In the genomic region with DNA sequence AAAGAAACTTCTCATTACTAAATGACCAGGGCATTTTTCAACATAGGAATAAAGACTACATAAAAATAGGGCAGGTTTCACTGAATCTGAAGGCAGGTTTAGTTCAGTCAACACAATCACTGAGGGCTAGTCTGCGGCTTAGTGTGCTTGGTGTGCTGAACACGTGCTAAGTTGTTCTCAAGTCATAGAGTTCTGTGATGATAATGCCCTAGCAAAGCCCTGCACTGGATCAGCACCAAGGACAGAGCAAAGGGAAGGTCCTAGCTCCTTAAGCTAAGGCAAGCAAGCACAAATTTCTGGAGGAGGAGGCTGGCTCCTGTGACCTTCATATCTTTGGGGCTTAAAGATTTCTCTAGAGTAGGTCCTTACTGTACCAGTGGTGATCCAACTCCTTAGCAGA, we compare ENCODE assay signal across 9 mouse cellular contexts.
DNase-seq lines count a peak whose midpoint lies in the region; ATAC-seq lines count a peak whose summit lies in the region.
"Had no signal": no experiment of that assay in that cellular context is flagged by ENCODE, and none has a peak within 500 bp of the region (broad histone marks: within the 10 kb centered on the region; RNA-seq: fewer than 3 reads in every experiment).

No protein-coding gene starts in this region.

- no peak overlapping the region for H3K4me2 ChIP-seq in hindbrain, embryonic 12.5 days (replicated peaks)
- H3K4me2 ChIP-seq in hindbrain, embryonic 15.5 days = no peak overlapping the region
- H3K4me2 ChIP-seq: liver, embryonic 13.5 days had no signal

- DNase-seq in hindbrain, embryonic 10.5 days (ENCODE audit: low spot score) = peak; percentile 51
- peak; percentile 24 for DNase-seq in WW6 (ENCODE audit: low read depth, low spot score)
- DNase-seq in lung, postnatal 36 days = peak; percentile 25
- DNase-seq in left cerebral cortex, adult 8-10 months (ENCODE audit: low spot score in 2 of 2) = no peak
- no peak for DNase-seq in spleen, postnatal 14 days (ENCODE audit: low spot score in 2 of 2)
- DNase-seq in gastrocnemius, adult 8-10 months (ENCODE audit: low spot score in 2 of 2) = no peak
- DNase-seq: liver, embryonic 13.5 days had no signal

- H3K36me3 ChIP-seq in hindbrain, embryonic 10.5 days = no peaks in the 10 kb centered on the region
- no peaks in the 10 kb centered on the region for H3K36me3 ChIP-seq in hindbrain, embryonic 12.5 days
- no peaks in the 10 kb centered on the region for H3K36me3 ChIP-seq in hindbrain, embryonic 15.5 days
- H3K36me3 ChIP-seq: liver, embryonic 13.5 days had no signal

- WGBS in hindbrain, embryonic 10.5 days = 17% methylated on average over 2 of the region's 2 CpGs
- WGBS in hindbrain, embryonic 12.5 days = 23% methylated on average over 2 of the region's 2 CpGs
- 34% methylated on average over 2 of the region's 2 CpGs for WGBS in hindbrain, embryonic 15.5 days

- H3K27me3 ChIP-seq in hindbrain, embryonic 10.5 days (ENCODE audit: insufficient read depth, poor library complexity, severe bottlenecking) = no peaks in the 10 kb centered on the region
- no peaks in the 10 kb centered on the region for H3K27me3 ChIP-seq in hindbrain, embryonic 12.5 days
- no peaks in the 10 kb centered on the region for H3K27me3 ChIP-seq in hindbrain, embryonic 15.5 days
- H3K27me3 ChIP-seq: liver, embryonic 13.5 days had no signal

- no peaks in the 10 kb centered on the region for H3K9me3 ChIP-seq in hindbrain, embryonic 10.5 days
- no peaks in the 10 kb centered on the region for H3K9me3 ChIP-seq in hindbrain, embryonic 12.5 days (replicated peaks)
- no peaks in the 10 kb centered on the region for H3K9me3 ChIP-seq in hindbrain, embryonic 15.5 days
- H3K9me3 ChIP-seq: liver, embryonic 13.5 days had no signal

- H3K27ac ChIP-seq in hindbrain, embryonic 10.5 days = peak overlapping the region; percentile 64; the same call in 1 of the 2 replicates
- H3K27ac ChIP-seq in hindbrain, embryonic 12.5 days = no peak overlapping the region
- H3K27ac ChIP-seq in hindbrain, embryonic 15.5 days (replicated peaks) = no peak overlapping the region
- H3K27ac ChIP-seq: liver, embryonic 13.5 days had no signal

- no peak for ATAC-seq in hindbrain, embryonic 12.5 days (ENCODE audit: low FRiP score)
- ATAC-seq in hindbrain, embryonic 15.5 days (ENCODE audit: low FRiP score, low read depth) = peak; percentile 36; the same call in 1 of the 2 replicates

- no peak overlapping the region for H3K9ac ChIP-seq in hindbrain, embryonic 12.5 days
- H3K9ac ChIP-seq in hindbrain, embryonic 15.5 days = no peak overlapping the region
- H3K9ac ChIP-seq: liver, embryonic 13.5 days had no signal

- no peak overlapping the region for H3K4me3 ChIP-seq in hindbrain, embryonic 10.5 days
- no peak overlapping the region for H3K4me3 ChIP-seq in hindbrain, embryonic 12.5 days
- no peak overlapping the region for H3K4me3 ChIP-seq in hindbrain, embryonic 15.5 days
- H3K4me3 ChIP-seq: liver, embryonic 13.5 days had no signal

- peaks cover 21% of the 10 kb centered on the region for H3K4me1 ChIP-seq in hindbrain, embryonic 10.5 days (replicated peaks)
- H3K4me1 ChIP-seq in hindbrain, embryonic 12.5 days = peaks cover 6% of the 10 kb centered on the region
- H3K4me1 ChIP-seq in hindbrain, embryonic 15.5 days (replicated peaks) = peaks cover 12% of the 10 kb centered on the region
- H3K4me1 ChIP-seq: liver, embryonic 13.5 days had no signal

Comparison
In these comparisons a context has a peak if more than half of its experiments do, and no peak if none do; other contexts are left out.
1. DNase-seq: peak in hindbrain, embryonic 10.5 days (single experiment), WW6 (single experiment) and lung, postnatal 36 days (single experiment); none in left cerebral cortex, adult 8-10 months (0 of 2), spleen, postnatal 14 days (0 of 2) and gastrocnemius, adult 8-10 months (0 of 2).